Comparison of ENCODE assay signal across 10 mouse cellular contexts in genomic region chr10:62739961-62740737, GRCm38 (mm10). TPM values are rescaled to one million over a fixed set of nuclear protein-coding genes. Genes with fewer than 3 reads are reported as not detected.
A peak's percentile ranks its signal among the peaks of the same experiment; 100 is the strongest.
DNase-seq lines count a peak whose midpoint lies in the region; ATAC-seq and TF ChIP-seq lines count a peak whose summit lies in the region.
"Had no signal": no experiment of that assay in that cellular context is flagged by ENCODE, and none has a peak within 500 bp of the region (broad histone marks: within the 10 kb centered on the region; RNA-seq: fewer than 3 reads in every experiment).

No protein-coding gene starts in this region.

- 51% methylated on average over 4 of the region's 4 CpGs for WGBS in heart, embryonic 13.5 days
- WGBS in midbrain, embryonic 15.5 days, result 54% methylated on average over 4 of the region's 4 CpGs

- no peaks in the 10 kb centered on the region for H3K27me3 ChIP-seq in heart, embryonic 13.5 days (replicated peaks)
- no peaks in the 10 kb centered on the region for H3K27me3 ChIP-seq in midbrain, embryonic 15.5 days (replicated peaks)
- H3K27me3 ChIP-seq: embryonic facial prominence, embryonic 15.5 days had no signal

- no peaks in the 10 kb centered on the region for H3K9me3 ChIP-seq in heart, embryonic 13.5 days
- no peaks in the 10 kb centered on the region for H3K9me3 ChIP-seq in midbrain, embryonic 15.5 days
- H3K9me3 ChIP-seq: embryonic facial prominence, embryonic 15.5 days had no signal

- peak; percentile 51; the same call in 1 of the 2 replicates for ATAC-seq in heart, embryonic 13.5 days (ENCODE audit: extremely low read depth, insufficient number of reproducible peaks, low FRiP score, low TSS enrichment)
- peak; percentile 70 for ATAC-seq in midbrain, embryonic 15.5 days (replicated peaks)

- peaks cover 48% of the 10 kb centered on the region for H3K36me3 ChIP-seq in heart, embryonic 13.5 days
- H3K36me3 ChIP-seq in midbrain, embryonic 15.5 days (replicated peaks), result peaks cover 25% of the 10 kb centered on the region

- H3K27ac ChIP-seq in left cerebral cortex, adult 2 months, result peak overlapping the region; percentile 5; the same call in 1 of the 2 replicates
- H3K27ac ChIP-seq in heart, embryonic 13.5 days (replicated peaks), result peak overlapping the region; percentile 74
- H3K27ac ChIP-seq in midbrain, embryonic 15.5 days, result no peak overlapping the region
- H3K27ac ChIP-seq: embryonic facial prominence, embryonic 15.5 days had no signal

- H3K9ac ChIP-seq in heart, embryonic 13.5 days, result no peak overlapping the region
- no peak overlapping the region for H3K9ac ChIP-seq in midbrain, embryonic 15.5 days
- H3K9ac ChIP-seq: embryonic facial prominence, embryonic 15.5 days had no signal

- intact Hi-C loops in left cerebral cortex, adult 2 months (cut with DNase I), result no loop called here

- no peak for DNase-seq in left cerebral cortex, adult 2 months (ENCODE audit: extremely low spot score in 1 of 2, low spot score in 2 of 2)
- DNase-seq in left cerebral cortex, adult 8-10 months (ENCODE audit: low spot score in 2 of 2), result no peak
- DNase-seq in brain, embryonic 14.5 days (ENCODE audit: low read depth), result peak; percentile 88
- DNase-seq in urinary bladder, postnatal 10 days (ENCODE audit: low spot score), result no peak
- DNase-seq in right cerebral cortex, postnatal 14 days, result no peak
- no peak for DNase-seq in thymus, postnatal 10 days (ENCODE audit: low spot score in 2 of 2)
- DNase-seq: kidney, adult 8-10 months had no signal

- TF ChIP-seq CTCF in left cerebral cortex, adult 2 months (IDR thresholded peaks at IDR 0.05), result no peak
- TF ChIP-seq CTCF in brain, embryonic 14.5 days (IDR thresholded peaks at IDR 0.05; ENCODE audit: borderline replicate concordance, extremely low read depth, insufficient read depth, insufficient read length), result no peak

- H3K4me3 ChIP-seq in left cerebral cortex, adult 2 months, result no peak overlapping the region
- no peak overlapping the region for H3K4me3 ChIP-seq in heart, embryonic 13.5 days
- H3K4me3 ChIP-seq in midbrain, embryonic 15.5 days, result no peak overlapping the region
- H3K4me3 ChIP-seq: embryonic facial prominence, embryonic 15.5 days had no signal

- no peak overlapping the region for H3K4me2 ChIP-seq in heart, embryonic 13.5 days
- H3K4me2 ChIP-seq in midbrain, embryonic 15.5 days, result no peak overlapping the region
- H3K4me2 ChIP-seq: embryonic facial prominence, embryonic 15.5 days had no signal

- no peak for TF ChIP-seq POLR2A in brain, embryonic 14.5 days (IDR thresholded peaks at IDR 0.05; ENCODE audit: borderline replicate concordance, extremely low read depth, insufficient read depth, insufficient read length, poor library complexity, severe bottlenecking)

- H3K4me1 ChIP-seq in heart, embryonic 13.5 days, result peaks cover 8% of the 10 kb centered on the region
- no peaks in the 10 kb centered on the region for H3K4me1 ChIP-seq in midbrain, embryonic 15.5 days
- H3K4me1 ChIP-seq: embryonic facial prominence, embryonic 15.5 days had no signal

RNA-seq across cellular contexts. Expression of gene Stox1, which starts 14.2 kb away (rescaled TPM):
- 1 to 10 TPM; 4.2 to 5.8 TPM for total RNA-seq in left cerebral cortex, adult 2 months (2021)
- total RNA-seq in left cerebral cortex, adult 8-10 months (2022), result 1 to 10 TPM; 2.7 to 6.4 (median 4.4) TPM
- polyA plus RNA-seq in brain, embryonic 14.5 days (2012; rRNA removed), result 1.8 and 4.1 TPM in 2 replicates
- polyA plus RNA-seq in heart, embryonic 13.5 days (2015; fragmentation: Nextera tagmentation; extraction: Ambion mirVana), result 0.92 and 1.1 TPM in 2 replicates
- 3.3 and 4.2 TPM in 2 replicates for polyA plus RNA-seq in midbrain, embryonic 15.5 days (2015; fragmentation: Nextera tagmentation; extraction: Ambion mirVana)

RNA-seq across cellular contexts. Expression of gene Ccar1, which starts 51.9 kb away (rescaled TPM):
- 10 to 100 TPM; 48.7 to 59.2 TPM for total RNA-seq in left cerebral cortex, adult 2 months (2021)
- 10 to 100 TPM; 43.2 to 52.6 (median 45.4) TPM for total RNA-seq in left cerebral cortex, adult 8-10 months (2022)
- 87.2 and 95.7 TPM in 2 replicates for polyA plus RNA-seq in brain, embryonic 14.5 days (2012; rRNA removed)
- polyA plus RNA-seq in heart, embryonic 13.5 days (2015; fragmentation: Nextera tagmentation; extraction: Ambion mirVana), result 75.3 and 87.0 TPM in 2 replicates
- 103 and 113 TPM in 2 replicates for polyA plus RNA-seq in midbrain, embryonic 15.5 days (2015; fragmentation: Nextera tagmentation; extraction: Ambion mirVana)
